Mouse (Mus musculus): ENCODE results near the gene Gm19410. TPM values are rescaled to one million over a fixed set of nuclear protein-coding genes. Genes with fewer than 3 reads are reported as not detected.
A peak's percentile ranks its signal among the peaks of the same experiment; 100 is the strongest.

The Gm19410 gene
- total RNA-seq (2021): 10 to 100 TPM; 22.8 to 26.4 TPM
- long read RNA-seq, experiment 1, full-length matches to known transcripts: 3 of 10 reads
- long read RNA-seq, experiment 1, partial matches to known transcripts: 5 of 10 reads
- long read RNA-seq, experiment 1, other reads (novel, unspliced or antisense): 2 of 10 reads
- long read RNA-seq, experiment 2, full-length matches to known transcripts: 4 of 9 reads
- long read RNA-seq, experiment 2, partial matches to known transcripts: 3 of 9 reads
- long read RNA-seq, experiment 2, other reads (novel, unspliced or antisense): 2 of 9 reads

DNA sequence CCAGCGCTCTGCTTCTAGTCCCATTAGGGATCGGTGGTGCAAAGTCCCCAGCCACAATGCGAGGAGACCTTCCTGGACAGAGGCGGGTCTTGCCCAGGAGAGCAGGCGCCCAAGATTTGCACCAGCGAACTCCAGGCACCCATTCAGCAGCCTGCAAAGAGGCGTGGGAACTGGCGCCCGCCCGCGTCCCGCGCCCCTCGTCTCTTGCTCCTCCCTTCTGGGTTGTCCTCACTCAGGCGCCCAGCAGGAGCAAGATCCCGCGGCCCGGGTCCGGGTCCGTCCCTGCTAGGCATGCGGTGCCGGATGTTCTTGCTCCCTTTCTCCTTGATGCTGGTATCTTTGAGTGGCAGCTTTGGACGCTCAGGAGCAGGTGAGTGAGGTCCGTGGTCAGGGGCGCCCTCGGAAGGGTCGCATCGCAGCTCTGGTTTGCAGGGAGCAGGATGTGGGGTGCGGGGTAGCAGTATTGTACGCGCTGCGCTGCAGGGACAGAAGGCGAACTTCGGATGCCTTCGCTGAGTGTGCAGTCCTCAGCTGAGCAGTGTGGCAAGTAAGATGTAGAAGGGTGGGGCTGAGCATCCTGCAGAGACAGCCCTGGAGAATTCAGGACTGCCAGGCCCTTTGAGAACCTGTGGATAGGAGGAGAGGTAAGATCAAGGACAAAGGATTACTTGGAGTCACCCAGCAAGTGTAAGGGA, at the start of gene Gm19410:
Gene Gm19410, plus strand, starts transcription at position 292 of the 695 bp plus-strand sequence.
- Histone ChIP-seq H3K27ac (peak within 1 kb of the TSS; percentile 77), H3K4me3 (peak within 1 kb of the TSS; percentile 58)
- intact Hi-C loops (cut with DNase I): no loop called here
- peak; percentile 29 to 53 for DNase-seq (ENCODE audit: extremely low spot score in 1 of 2, low spot score in 2 of 2)
- no peak for TF ChIP-seq CTCF (IDR thresholded peaks at IDR 0.05)

- H3K27ac ChIP-seq: no peak overlapping the region
- DNase-seq (ENCODE audit: extremely low spot score in 1 of 2, low spot score in 2 of 2): no peak
- TF ChIP-seq CTCF (IDR thresholded peaks at IDR 0.05): no peak
- intact Hi-C loops (cut with DNase I): loop anchor here (2.0 kb wide), 1 partner anchor 450 kb away; no protein-coding TSS in a partner anchor
- no peak overlapping the region for H3K4me3 ChIP-seq
Measured at GRCm38 (mm10) chr8:35730776-35731175, 34.8 kb upstream of the Gm19410 start.

GRCm38 (mm10) chr8:35735438-35735837, 30.2 kb upstream of the Gm19410 start:
- H3K27ac ChIP-seq: no peak overlapping the region
- intact Hi-C loops (cut with DNase I): no loop called here
- peak; percentile 31 for TF ChIP-seq CTCF (IDR thresholded peaks at IDR 0.05)
- DNase-seq (ENCODE audit: extremely low spot score in 1 of 2, low spot score in 2 of 2): no peak
- no peak overlapping the region for H3K4me3 ChIP-seq

DNA sequence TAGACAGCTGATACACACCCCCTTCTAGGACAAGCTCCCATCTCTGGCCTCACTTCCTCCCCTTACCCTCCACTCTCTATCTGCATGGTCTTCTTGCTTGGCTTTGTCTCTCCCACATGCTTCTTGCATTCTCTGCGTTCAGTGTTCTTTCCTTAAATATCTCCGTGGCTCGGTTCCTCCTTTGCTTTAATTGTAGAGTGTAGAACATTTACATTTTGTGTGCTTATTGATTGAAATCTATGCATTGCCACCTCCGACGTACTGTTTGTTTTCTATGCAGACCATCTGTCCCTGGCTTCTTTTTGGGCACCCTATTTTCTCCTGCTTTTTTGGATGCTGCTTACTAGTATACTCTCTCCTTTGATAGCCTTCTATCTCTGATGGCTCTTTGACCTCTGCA, 9.4 kb upstream of the Gm19410 start:
- Histone ChIP-seq H3K4me3 (no peak overlapping the region), H3K27ac (peak overlapping the region; percentile 40)
- TF ChIP-seq CTCF (IDR thresholded peaks at IDR 0.05): no peak
- intact Hi-C loops (cut with DNase I): no loop called here
- DNase-seq (ENCODE audit: extremely low spot score in 1 of 2, low spot score in 2 of 2): no peak

GRCm38 (mm10) chr8:35765020-35765419, 570 bp upstream of the Gm19410 start:
- DNase-seq (ENCODE audit: extremely low spot score in 1 of 2, low spot score in 2 of 2): no peak
- H3K27ac ChIP-seq: peak overlapping the region; percentile 77
- H3K4me3 ChIP-seq: peak overlapping the region; percentile 58
- no peak for TF ChIP-seq CTCF (IDR thresholded peaks at IDR 0.05)
- intact Hi-C loops (cut with DNase I): no loop called here

- no peak overlapping the region for H3K27ac ChIP-seq
- no peak overlapping the region for H3K4me3 ChIP-seq
- no peak for DNase-seq (ENCODE audit: extremely low spot score in 1 of 2, low spot score in 2 of 2)
- intact Hi-C loops (cut with DNase I): no loop called here
- TF ChIP-seq CTCF (IDR thresholded peaks at IDR 0.05): no peak
Measured at GRCm38 (mm10) chr8:35773508-35773907, 7.9 kb downstream of the Gm19410 start.

Small RNA genes within 50 kb of the gene (microRNA-seq; reads per million reads assigned to microRNA genes)
- 0 reads per million in 2 experiments for gene Gm44474
